Mouse (Mus musculus): ENCODE data around the gene Edem3. TPM values are rescaled to one million over a fixed set of nuclear protein-coding genes. Genes with fewer than 3 reads are reported as not detected.

The Edem3 gene
- polyA plus RNA-seq, 1 experiment = 19.9 TPM

GRCm38 (mm10) chr1:151848286-151848685, 93.1 kb downstream of the Edem3 start:
- WGBS = 98% methylated on average over 2 of the region's 2 CpGs
- H3K4me3 ChIP-seq (replicated peaks; ENCODE audit: insufficient read depth, low read depth, low read length) = no peak overlapping the region
- no peaks in the 10 kb centered on the region for H3K27me3 ChIP-seq (ENCODE audit: control insufficient read depth, insufficient read depth, low read length)
- no peak overlapping the region for H3K27ac ChIP-seq (ENCODE audit: insufficient read depth, low read length)
- no peaks in the 10 kb centered on the region for H3K4me1 ChIP-seq (ENCODE audit: control insufficient read depth, insufficient read depth, low read length)
- TF ChIP-seq CTCF (IDR thresholded peaks at IDR 0.05; ENCODE audit: borderline replicate concordance, insufficient read depth, low read depth, low read length) = no peak
- TF ChIP-seq POLR2A (IDR thresholded peaks at IDR 0.05; ENCODE audit: borderline replicate concordance, insufficient read depth, low read length) = no peak
- DNase-seq = no peak

GRCm38 (mm10) chr1:151849993-151850608, 94.9 kb downstream of the Edem3 start:
- 85% methylated on average over 16 of the region's 16 CpGs for WGBS
- no peak overlapping the region for H3K4me3 ChIP-seq (replicated peaks; ENCODE audit: insufficient read depth, low read depth, low read length)
- H3K4me1 ChIP-seq (ENCODE audit: control insufficient read depth, insufficient read depth, low read length) = no peaks in the 10 kb centered on the region
- no peak overlapping the region for H3K27ac ChIP-seq (ENCODE audit: insufficient read depth, low read length)
- H3K27me3 ChIP-seq (ENCODE audit: control insufficient read depth, insufficient read depth, low read length) = no peaks in the 10 kb centered on the region
- no peak for DNase-seq
- TF ChIP-seq POLR2A (IDR thresholded peaks at IDR 0.05; ENCODE audit: borderline replicate concordance, insufficient read depth, low read length) = no peak
- TF ChIP-seq CTCF (IDR thresholded peaks at IDR 0.05; ENCODE audit: borderline replicate concordance, insufficient read depth, low read depth, low read length) = no peak

- Histone ChIP-seq H3K27ac (ENCODE audit: insufficient read depth, low read length) (no peak overlapping the region), H3K4me1 (ENCODE audit: control insufficient read depth, insufficient read depth, low read length) (no peaks in the 10 kb centered on the region), H3K4me3 (replicated peaks; ENCODE audit: insufficient read depth, low read depth, low read length) (no peak overlapping the region), H3K27me3 (ENCODE audit: control insufficient read depth, insufficient read depth, low read length) (no peaks in the 10 kb centered on the region)
- 87% methylated on average over 20 of the region's 20 CpGs for WGBS
- TF ChIP-seq POLR2A (IDR thresholded peaks at IDR 0.05; ENCODE audit: borderline replicate concordance, insufficient read depth, low read length) (no peak), CTCF (IDR thresholded peaks at IDR 0.05; ENCODE audit: borderline replicate concordance, insufficient read depth, low read depth, low read length) (no peak)
- no peak for DNase-seq
These were observed 96.1 kb downstream of the Edem3 start for GRCm38 (mm10) chr1:151851051-151851848.

GRCm38 (mm10) chr1:151851976-151852375, 96.8 kb downstream of the Edem3 start:
- DNase-seq = no peak
- Histone ChIP-seq H3K4me1 (ENCODE audit: control insufficient read depth, insufficient read depth, low read length) (no peaks in the 10 kb centered on the region), H3K27ac (ENCODE audit: insufficient read depth, low read length) (no peak overlapping the region), H3K27me3 (ENCODE audit: control insufficient read depth, insufficient read depth, low read length) (no peaks in the 10 kb centered on the region), H3K4me3 (replicated peaks; ENCODE audit: insufficient read depth, low read depth, low read length) (no peak overlapping the region)
- WGBS = 61% methylated on average over 3 of the region's 3 CpGs
- TF ChIP-seq POLR2A (IDR thresholded peaks at IDR 0.05; ENCODE audit: borderline replicate concordance, insufficient read depth, low read length) (no peak), CTCF (IDR thresholded peaks at IDR 0.05; ENCODE audit: borderline replicate concordance, insufficient read depth, low read depth, low read length) (no peak)

GRCm38 (mm10) chr1:151855561-151855960, 100.4 kb downstream of the Edem3 start:
- no peak overlapping the region for H3K4me3 ChIP-seq (replicated peaks; ENCODE audit: insufficient read depth, low read depth, low read length)
- H3K4me1 ChIP-seq (ENCODE audit: control insufficient read depth, insufficient read depth, low read length) = no peaks in the 10 kb centered on the region
- TF ChIP-seq CTCF (IDR thresholded peaks at IDR 0.05; ENCODE audit: borderline replicate concordance, insufficient read depth, low read depth, low read length) (no peak), POLR2A (IDR thresholded peaks at IDR 0.05; ENCODE audit: borderline replicate concordance, insufficient read depth, low read length) (no peak)
- WGBS = 68% methylated on average over 1 of the region's 1 CpGs
- no peak for DNase-seq
- no peak overlapping the region for H3K27ac ChIP-seq (ENCODE audit: insufficient read depth, low read length)
- no peaks in the 10 kb centered on the region for H3K27me3 ChIP-seq (ENCODE audit: control insufficient read depth, insufficient read depth, low read length)

GRCm38 (mm10) chr1:151858474-151858873, 103.3 kb downstream of the Edem3 start:
- TF ChIP-seq CTCF (IDR thresholded peaks at IDR 0.05; ENCODE audit: borderline replicate concordance, insufficient read depth, low read depth, low read length) (no peak), POLR2A (IDR thresholded peaks at IDR 0.05; ENCODE audit: borderline replicate concordance, insufficient read depth, low read length) (no peak)
- 100% methylated on average over 1 of the region's 1 CpGs for WGBS
- no peaks in the 10 kb centered on the region for H3K27me3 ChIP-seq (ENCODE audit: control insufficient read depth, insufficient read depth, low read length)
- H3K27ac ChIP-seq (ENCODE audit: insufficient read depth, low read length) = no peak overlapping the region
- H3K4me1 ChIP-seq (ENCODE audit: control insufficient read depth, insufficient read depth, low read length) = peaks cover 1% of the 10 kb centered on the region
- no peak overlapping the region for H3K4me3 ChIP-seq (replicated peaks; ENCODE audit: insufficient read depth, low read depth, low read length)
- no peak for DNase-seq

- TF ChIP-seq CTCF (IDR thresholded peaks at IDR 0.05; ENCODE audit: borderline replicate concordance, insufficient read depth, low read depth, low read length) = no peak
- no peak for TF ChIP-seq POLR2A (IDR thresholded peaks at IDR 0.05; ENCODE audit: borderline replicate concordance, insufficient read depth, low read length)
- DNase-seq = no peak
- Histone ChIP-seq H3K27ac (ENCODE audit: insufficient read depth, low read length) (no peak overlapping the region), H3K4me1 (ENCODE audit: control insufficient read depth, insufficient read depth, low read length) (peaks cover 5% of the 10 kb centered on the region), H3K27me3 (ENCODE audit: control insufficient read depth, insufficient read depth, low read length) (no peaks in the 10 kb centered on the region), H3K4me3 (replicated peaks; ENCODE audit: insufficient read depth, low read depth, low read length) (no peak overlapping the region)
- WGBS = 73% methylated on average over 20 of the region's 20 CpGs
These were observed 106.3 kb downstream of the Edem3 start for GRCm38 (mm10) chr1:151861334-151861995.
